Mouse (Mus musculus) liver, adult (tissue): ENCODE data around the gene Zdhhc9.

Source experiments
- GATA4 ChIP-seq: IDR thresholded peaks from 2 replicates; pipeline ENCODE4 v1.6.1; 2014; ENCODE audit warnings: mild to moderate bottlenecking, low read length; ENCODE audit not compliant: insufficient replicate concordance

Zdhhc9 gene

DNA sequence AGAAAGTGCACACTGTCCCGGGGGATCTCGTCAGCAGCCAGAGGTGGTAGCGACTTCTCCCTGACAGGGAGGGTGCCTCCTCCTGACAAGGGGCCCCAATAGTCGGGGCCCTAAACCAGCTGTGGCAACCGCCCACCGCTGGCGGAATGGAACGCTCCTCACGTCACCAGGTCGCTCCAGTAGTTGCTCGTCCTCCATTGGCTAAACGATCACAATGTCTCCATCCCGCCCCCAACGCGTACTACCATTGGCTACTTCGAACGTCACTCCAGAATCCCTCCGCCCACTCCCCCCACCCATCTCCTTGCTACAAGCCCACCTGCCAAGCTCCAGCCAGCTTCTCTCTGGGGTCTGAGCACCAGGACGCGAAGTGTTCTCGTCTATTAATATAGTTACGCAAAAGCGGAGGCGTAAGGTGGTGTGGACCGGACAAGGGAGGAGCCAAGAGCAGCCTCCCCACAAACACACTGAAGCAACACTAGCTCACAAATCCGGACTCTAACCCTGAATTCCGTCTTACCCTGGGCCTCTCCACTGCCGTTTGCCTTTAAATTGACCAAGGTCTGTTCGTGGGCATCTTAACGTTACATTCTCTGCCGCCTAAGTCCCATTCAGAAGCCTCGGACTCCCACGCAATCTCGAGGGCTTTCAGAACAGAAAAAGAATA is at the start of gene Zdhhc9:
Gene Zdhhc9 (minus strand): TSS at position 360 of the 667 bp plus-strand sequence.
- TF ChIP-seq GATA4, result no peak

GRCm38 (mm10) chrX:48257011-48257410 is 48.3 kb upstream of the Zdhhc9 start:
- no peak for TF ChIP-seq GATA4

- TF ChIP-seq GATA4, result no peak
Measured at GRCm38 (mm10) chrX:48256468-48257007, 47.9 kb upstream of the Zdhhc9 start, which contains the start of gene Utp14a. TSS of gene Utp14a (plus strand) at chrX:48256862.

DNA sequence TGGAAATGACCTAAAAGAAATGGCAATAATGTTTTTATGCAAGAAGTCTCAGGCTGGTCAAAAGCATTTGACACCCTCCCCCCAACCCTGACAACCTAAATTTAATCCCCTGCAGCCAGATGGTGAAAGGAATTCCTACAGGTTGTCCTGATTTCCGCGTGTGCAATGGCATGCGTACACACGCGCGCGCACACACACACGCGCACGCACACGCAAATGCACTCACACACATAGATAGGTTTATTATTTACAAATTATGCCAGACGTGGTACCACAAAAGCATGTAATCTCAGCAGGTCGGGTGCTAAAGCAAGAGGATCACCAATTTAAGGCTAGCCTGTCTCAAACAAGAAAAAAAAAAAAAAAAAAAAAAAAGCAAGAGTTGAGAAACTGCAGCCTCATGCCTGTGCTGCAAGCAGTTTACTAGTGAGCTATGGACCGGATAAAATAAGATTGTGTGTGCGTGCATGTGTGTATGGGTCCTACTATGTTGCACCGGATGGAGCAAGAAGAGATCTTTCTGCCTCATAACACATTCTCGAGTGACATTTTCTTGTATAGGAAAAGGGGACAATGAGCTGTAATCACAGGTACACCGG is 47.3 kb upstream of the Zdhhc9 start:
- TF ChIP-seq GATA4, result no peak

GRCm38 (mm10) chrX:48234417-48234816 is 25.7 kb upstream of the Zdhhc9 start:
- TF ChIP-seq GATA4, result no peak

- no peak for TF ChIP-seq GATA4
Measured at GRCm38 (mm10) chrX:48226225-48226624, 17.5 kb upstream of the Zdhhc9 start.

GRCm38 (mm10) chrX:48222706-48223105 is 14.0 kb upstream of the Zdhhc9 start:
- TF ChIP-seq GATA4, result no peak

DNA sequence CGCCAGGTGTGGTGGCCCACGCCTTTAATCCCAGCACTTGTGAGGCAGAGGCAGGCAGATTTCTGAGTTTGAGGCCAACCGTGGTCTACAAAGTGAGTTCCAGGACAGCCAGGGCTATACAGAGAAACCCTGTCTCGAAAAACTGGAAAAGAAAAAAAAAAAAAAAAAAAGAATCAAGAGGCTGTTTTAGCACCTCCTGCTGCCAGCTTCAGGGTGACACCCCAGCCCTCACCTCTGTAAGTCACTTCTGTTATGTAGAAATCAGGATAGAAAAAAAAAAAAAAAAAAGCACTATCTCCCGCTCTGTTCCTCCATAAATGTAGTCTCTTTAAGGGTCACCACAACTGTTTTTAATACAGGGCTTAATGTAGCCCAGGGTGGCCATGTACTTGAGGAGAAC is 10.8 kb upstream of the Zdhhc9 start:
- TF ChIP-seq GATA4, result no peak

GRCm38 (mm10) chrX:48207761-48208487 is 754 bp downstream of the Zdhhc9 start:
- TF ChIP-seq GATA4, result no peak

- TF ChIP-seq GATA4, result no peak
Measured at GRCm38 (mm10) chrX:48204469-48204868, 4.2 kb downstream of the Zdhhc9 start.

GRCm38 (mm10) chrX:48203763-48204162 is 4.9 kb downstream of the Zdhhc9 start:
- TF ChIP-seq GATA4, result no peak

DNA sequence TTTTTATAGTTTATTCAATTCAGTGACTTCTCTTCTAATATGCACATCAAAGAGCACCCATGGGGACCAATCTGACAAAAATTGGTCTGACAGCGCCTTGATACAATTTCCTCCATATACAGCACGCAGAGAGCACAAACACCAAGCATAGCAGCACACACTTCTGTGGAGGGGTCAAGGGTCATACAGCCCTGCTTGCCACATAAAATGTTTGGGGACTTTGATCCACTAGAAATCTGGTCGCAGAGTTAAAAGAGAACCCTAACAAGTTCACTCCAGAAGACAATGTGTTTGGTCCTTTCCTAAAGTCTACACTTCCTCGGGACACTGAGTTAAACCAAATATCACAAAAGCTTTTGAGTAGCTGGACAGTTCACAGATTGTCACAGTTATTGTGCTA is 5.7 kb downstream of the Zdhhc9 start:
- TF ChIP-seq GATA4, result no peak

DNA sequence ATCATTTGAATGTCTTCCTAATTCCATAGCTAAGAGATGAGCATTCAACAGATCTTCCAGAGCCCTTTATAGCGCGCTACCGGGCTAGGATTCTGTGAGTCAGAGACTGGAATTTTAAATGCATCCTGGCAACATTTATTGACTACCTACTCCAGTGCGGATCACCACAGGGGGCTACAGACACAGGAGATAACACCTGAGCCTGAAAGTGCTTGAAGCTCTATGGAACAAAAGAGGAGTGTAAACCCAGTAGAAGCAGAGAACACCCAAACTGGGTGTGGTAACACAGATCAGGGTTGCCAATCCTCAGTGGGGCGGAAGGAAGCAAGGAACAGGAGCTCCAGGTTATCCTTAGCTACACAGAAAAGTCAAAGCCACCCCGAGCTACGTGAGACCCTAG is 6.2 kb downstream of the Zdhhc9 start:
- no peak for TF ChIP-seq GATA4

GRCm38 (mm10) chrX:48201973-48202372 is 6.7 kb downstream of the Zdhhc9 start:
- no peak for TF ChIP-seq GATA4

- TF ChIP-seq GATA4, result no peak
Measured at GRCm38 (mm10) chrX:48200699-48201098, 8.0 kb downstream of the Zdhhc9 start.

GRCm38 (mm10) chrX:48199026-48199425 is 9.7 kb downstream of the Zdhhc9 start:
- TF ChIP-seq GATA4, result no peak
